Mouse (Mus musculus): ENCODE data around the gene Gga1.
A peak's percentile ranks its signal among the peaks of the same experiment; 100 is the strongest.
"Not testable (repeated sequence)": the region's sequence is repeated elsewhere in the genome, so short reads cannot be mapped to it uniquely, and the experiment has no call there.

Gga1 gene

DNA sequence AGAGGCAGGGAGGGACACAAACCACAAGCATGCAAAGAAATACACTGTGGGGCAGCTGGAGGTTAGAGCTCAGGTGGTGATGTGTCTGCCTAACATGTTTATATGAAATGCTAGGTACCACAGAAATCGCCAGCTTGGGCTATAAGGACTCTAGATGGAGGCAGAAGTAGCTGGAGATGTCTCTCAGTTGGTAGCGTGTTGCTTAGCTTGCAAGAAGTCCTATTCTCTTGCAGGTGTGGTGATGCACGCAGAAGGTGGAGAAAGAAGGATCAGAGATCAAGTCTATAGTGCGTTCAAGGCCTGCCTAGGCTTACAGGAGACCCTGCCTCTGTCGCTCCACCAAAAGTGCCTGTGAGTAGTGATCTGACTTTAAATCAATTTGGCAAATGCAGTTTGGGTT lies 1.5 kb upstream of the Gga1 start:
- DNase-seq (ENCODE audit: low read depth, low spot score): no peak

DNA sequence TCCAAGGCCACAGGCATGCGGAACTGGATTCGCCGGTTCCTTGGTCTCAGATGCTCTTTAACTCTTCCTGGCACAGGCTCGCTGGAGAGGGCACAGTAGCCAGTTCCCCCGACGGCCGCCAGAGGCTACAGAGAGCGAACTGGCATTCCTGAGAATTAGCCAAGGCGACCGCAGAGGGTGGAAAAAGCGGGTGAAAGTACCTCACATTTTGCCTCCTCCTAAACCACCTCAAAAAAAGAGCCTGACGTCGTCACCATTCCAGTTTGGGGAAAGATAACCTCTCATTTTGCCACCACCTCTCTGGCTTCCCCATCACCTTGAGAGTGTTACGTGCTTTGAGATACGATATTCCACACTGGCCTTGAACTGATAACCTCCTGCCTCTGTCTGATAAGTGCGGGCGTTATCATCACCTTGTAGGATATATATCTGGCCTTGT lies 713 bp upstream of the Gga1 start:
- no peak for DNase-seq (ENCODE audit: low read depth, low spot score)

DNA sequence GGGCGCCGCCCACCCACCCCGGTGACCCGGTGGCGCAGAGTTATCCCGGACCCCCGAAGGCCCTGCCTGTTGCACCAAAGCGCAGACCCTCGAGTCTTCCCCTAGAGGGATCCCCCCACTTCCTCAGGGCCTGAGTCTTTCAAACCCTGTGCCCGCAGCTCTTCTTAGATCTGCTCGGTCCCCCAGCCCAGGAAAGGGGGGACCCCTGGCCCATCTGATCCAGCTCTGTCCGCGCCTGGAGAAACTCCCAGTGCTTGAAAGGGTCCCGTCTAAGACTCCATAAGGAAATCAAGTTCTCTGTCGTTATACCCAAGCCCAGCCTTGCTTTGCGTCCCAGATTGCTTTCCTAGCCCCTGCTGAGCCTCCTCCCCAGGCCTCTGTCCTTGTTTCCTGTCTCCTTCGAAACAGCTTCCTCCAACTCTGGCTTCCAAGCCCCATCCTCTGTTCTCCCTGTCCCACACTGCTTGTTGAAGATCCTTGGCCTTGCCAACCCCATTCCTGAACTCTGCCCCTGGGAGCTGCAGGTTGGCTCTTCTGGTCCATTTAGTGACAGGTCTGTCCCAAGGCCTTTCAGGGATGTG lies 910 bp downstream of the Gga1 start:
- DNase-seq (ENCODE audit: low read depth, low spot score): no peak

DNA sequence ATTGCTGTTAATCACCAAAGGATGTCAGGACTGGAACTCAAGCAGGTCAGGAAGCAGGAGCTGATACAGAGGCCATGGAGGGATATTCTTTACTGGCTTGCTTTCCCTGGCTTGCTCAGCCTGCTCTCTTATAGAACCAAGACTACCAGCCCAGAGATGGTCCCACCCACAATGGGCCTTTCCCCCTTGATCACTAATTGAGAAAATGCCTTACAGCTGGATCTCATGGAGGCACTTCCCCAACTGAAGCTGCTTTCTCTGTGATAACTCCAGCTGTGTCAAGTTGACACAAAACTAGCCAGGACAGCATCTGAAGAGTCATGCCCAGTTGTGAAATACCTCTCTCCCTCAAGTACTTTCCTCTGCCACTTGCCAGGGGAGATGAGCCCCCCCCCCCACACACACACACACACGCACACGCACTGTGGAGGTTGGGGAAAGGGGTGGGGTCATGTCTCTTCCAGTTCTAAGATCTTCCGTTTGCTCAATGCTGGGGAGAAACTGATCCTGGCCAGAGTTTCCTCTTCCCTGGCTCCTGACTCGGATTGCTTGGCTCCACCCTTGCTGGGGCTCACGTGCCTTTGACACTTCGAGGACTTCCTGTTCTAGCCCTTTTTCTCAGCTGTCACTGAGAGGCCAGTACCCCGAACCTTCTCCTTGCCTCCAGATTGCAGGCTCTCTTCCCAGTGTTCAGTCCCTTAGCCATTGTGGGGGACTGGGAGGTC lies 2.0 kb downstream of the Gga1 start:
- DNase-seq (ENCODE audit: low read depth, low spot score): not testable (repeated sequence)

DNA sequence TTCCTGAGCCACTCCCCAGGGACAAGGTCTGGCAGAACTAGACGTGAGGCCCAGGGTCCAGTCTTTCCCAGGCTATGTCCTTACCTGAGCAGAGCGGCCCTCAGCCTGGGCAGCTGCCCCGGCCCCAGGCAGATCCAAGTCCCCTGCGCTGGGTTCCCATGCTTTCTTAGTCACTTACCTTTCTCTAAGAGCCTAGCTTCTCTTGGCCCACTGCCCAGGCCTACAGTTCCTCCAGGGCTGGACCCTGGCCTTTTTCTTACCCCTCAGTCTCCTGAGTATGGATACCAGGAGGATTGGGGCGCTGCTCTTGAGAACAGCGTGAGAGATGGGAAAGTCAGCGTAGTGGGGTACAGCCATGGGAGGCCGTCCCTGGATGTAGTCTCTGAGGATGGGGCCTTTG lies 3.4 kb downstream of the Gga1 start:
- no peak for DNase-seq (ENCODE audit: low read depth, low spot score)

DNA sequence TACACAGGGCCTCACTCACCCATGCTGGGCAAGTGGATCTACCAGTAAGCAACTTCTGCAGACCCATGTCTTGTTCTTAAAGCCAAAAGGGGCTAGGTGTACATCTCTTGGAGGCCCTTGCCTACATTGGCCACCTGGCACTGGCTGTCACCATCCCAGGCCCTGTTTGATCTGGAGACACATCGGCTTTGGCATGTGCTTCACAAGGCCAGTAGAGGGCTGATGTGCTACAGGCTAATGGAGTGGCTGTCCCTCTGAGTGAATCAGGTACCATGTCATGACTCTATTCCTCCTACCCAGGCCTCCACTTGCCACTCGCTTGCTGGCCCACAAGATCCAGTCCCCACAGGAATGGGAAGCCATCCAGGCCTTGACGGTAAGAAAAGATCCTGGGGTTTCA lies 4.8 kb downstream of the Gga1 start:
- no peak for DNase-seq (ENCODE audit: low read depth, low spot score)

DNA sequence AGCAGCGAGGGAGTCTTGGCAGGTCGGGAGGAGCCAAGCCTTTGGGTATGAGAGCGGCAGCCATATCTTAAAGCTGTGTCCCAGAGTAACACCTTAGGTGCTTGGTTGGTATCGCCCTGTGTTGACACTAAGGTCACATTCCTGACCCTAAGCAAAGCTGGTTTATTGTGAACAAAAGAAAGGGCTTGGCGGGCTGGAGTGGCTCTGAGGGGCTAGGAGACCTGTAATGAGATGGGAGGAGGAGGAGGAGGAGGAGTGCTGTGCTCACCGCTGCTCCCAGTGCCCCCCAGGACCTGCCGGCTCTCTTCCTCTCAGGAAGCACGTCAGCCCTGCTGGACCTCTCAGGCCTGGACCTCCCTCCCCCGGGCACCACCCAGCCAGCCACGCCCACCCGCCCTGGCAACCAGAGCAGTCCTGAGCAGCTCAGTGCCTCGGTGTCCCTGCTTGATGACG lies 12.4 kb downstream of the Gga1 start:
- no peak for DNase-seq (ENCODE audit: low read depth, low spot score)

DNA sequence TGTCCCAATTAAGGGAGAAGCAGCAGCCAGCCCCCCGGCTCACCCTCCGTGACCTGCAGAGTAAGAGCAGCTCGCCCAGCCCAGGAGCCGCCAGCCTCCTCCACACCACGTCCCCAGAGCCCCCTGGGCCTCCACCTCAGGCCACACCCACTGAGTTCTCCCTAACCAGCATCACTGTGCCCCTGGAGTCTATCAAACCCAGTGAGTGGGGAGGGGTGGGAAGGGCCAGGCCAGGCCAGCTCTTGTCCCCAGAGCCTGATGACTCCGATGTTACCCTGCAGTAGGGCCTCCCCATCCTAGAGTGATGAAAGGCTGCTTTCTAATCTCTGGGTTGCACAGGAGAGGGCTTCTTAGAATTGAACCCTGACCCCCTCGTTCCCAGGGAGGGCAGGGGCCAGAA lies 15.4 kb downstream of the Gga1 start:
- no peak for DNase-seq (ENCODE audit: low read depth, low spot score)

DNA sequence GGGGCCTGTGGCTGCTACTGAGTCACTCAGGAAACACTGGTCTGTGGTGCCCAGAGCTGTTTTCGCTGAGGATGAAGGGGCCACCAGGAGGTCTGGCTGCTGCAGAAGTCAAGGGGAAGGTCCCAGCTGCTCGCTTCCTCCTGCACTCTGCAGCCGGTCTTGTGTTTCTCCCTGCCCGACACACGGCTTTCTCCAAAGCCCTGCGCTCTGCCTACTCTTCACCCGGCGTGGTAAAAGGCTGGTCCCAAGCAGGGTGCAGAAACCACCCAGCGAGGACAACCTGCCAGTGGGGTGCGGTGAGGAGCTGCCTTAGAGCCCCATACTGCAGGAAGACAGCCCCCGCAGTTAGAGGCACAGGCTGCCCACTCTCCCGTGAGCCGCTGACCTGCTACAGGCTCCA lies 17.7 kb downstream of the Gga1 start:
- no peak for DNase-seq (ENCODE audit: low read depth, low spot score)

DNA sequence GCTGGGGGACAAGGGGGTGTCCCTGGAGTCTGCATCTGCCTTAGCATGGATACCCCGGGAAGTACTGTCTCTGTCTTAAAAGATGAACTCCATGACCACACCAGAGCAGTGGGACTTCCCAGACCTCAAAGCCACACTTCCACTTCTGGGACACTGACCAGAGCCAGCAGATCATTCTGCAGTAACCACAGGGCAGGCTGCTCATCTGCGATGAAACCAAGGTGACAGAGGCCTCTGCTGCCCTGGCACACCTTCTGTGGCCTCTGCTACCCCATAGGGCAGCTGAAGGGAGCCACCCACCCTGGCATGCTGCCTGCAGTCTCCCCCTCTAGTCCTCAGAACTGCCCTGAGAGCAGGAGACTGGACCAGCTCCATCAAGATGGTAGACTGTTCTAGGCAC lies 18.8 kb downstream of the Gga1 start:
- no peak for DNase-seq (ENCODE audit: low read depth, low spot score)

DNA sequence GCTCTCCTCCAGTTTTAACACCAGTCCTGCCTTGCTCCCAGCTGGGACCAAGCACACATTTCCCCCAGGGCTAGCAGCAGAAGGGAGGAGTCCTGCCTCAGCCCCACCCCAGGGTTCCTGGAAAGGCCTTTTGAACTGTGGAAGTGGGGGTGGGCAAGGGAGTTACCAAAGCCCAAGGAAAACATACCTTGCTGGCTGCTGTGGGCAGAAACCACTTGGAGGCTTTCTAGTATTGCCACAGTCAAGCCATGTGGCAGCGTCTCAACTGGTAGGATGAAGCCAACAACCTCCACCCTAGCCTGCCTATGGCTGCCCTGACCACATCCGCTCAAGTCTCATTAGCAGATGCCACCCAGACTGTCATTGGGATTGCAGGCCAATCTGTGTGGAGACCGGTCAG lies 19.2 kb downstream of the Gga1 start:
- no peak for DNase-seq (ENCODE audit: low read depth, low spot score)

DNA sequence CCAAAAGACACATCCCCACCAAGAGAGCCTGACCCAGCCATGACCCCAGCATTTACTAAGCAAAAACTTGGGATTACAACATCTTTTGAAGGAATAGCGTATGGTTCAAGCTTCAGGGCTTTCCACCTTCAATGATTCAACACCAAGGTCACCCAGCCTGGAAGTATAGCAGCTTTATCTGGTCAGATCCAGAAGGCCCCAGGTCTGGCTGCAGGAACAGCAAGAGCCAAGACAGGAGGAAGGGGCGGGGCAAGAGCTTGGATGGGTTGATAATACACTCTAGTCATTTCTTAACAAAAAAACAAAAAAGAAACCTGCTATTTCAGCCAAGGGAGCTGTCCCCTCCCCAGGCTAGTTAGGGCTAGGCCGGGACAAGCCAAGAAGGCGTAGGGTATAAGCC lies 20.5 kb downstream of the Gga1 start:
- no peak for DNase-seq (ENCODE audit: low read depth, low spot score)

DNA sequence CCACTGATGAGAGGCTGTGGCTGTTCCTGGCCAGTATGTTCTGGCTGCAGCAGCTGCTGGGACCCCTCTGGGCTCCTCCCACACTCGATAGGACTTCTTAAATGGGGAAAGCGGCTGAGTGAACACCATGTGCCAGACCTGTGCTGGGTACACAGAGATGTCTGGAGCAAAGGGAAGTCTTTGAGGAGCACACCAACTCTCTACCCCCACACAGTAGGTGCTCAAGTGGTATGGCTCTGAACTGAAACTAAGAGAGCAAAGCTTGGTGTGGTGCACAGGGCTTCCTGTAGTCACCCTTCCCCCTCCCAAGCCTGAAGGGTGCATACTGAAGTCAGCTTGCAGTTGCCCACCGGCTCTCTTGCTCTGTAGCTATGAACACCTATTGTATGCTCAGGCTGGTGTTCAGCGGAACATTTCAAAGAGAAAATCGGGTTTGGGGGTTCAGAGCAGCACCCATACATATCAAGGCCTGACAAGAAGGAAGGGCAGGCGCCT lies 21.6 kb downstream of the Gga1 start:
- no peak for DNase-seq (ENCODE audit: low read depth, low spot score)

DNA sequence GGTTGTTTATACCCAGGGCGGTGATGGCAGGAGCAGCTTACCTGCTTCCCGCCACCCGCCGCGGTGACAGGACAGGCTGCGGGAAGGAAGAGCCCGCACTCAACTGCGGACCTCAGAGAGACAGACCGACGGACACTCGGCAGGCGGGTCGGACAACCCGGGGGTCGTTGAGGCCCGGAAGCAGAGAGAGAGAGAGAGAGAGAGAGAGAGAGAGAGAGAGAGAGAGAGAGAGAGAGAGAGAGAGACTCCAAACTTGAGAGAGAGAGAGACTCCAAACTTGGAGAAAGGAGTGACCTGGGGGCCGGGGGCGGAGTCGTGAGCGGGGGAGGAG lies 22.4 kb downstream of the Gga1 start, which contains the start of gene Gm49510:
Gm49510 (plus strand) TSS at position 259 of the 331 bp plus-strand sequence.
- DNase-seq (ENCODE audit: low read depth, low spot score): no peak

DNA sequence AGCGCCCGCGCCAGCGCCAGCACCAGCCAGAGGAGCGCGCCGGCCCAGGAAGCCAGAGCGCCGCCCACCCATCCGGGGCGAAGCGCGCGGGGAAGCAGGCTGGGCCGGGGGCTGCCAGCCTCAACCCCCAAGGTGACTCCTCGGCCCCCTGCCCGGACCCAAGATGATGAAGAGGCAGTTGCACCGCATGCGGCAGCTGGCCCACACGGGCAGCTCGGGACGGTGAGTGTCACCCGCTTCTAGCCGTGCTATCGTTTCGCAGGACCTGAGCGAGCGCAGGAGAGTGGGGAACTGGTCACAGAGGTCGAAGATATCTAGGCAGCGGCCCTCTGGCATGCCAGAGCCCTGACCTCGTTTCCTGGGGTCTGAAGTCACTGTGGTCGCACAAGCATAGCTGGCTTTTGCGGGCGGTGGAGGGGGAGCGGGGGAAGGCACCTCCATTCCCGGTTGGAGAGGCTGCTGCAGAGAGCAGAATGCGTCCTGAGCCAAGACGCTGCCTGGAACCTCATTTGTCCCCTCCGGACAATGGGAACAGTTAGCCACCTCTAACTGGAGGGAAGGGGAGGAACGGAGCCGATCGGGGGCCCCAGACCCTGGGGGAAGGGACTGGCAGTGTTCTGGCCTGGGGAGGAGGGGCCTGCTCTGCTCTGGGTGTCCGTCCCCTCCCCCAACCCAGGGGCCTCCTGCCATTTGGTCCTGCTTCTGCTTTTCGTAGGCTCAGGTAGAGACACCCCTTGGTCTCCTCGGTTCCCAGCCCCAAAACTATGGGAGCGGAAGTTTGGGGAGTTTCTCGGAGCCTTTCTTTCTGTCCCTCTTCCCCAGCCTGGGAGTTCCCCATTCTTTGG lies 23.0 kb downstream of the Gga1 start, which contains the start of gene Sh3bp1:
Sh3bp1 (plus strand) TSS at position 29 of the 845 bp plus-strand sequence.
- no peak for DNase-seq (ENCODE audit: low read depth, low spot score)

DNA sequence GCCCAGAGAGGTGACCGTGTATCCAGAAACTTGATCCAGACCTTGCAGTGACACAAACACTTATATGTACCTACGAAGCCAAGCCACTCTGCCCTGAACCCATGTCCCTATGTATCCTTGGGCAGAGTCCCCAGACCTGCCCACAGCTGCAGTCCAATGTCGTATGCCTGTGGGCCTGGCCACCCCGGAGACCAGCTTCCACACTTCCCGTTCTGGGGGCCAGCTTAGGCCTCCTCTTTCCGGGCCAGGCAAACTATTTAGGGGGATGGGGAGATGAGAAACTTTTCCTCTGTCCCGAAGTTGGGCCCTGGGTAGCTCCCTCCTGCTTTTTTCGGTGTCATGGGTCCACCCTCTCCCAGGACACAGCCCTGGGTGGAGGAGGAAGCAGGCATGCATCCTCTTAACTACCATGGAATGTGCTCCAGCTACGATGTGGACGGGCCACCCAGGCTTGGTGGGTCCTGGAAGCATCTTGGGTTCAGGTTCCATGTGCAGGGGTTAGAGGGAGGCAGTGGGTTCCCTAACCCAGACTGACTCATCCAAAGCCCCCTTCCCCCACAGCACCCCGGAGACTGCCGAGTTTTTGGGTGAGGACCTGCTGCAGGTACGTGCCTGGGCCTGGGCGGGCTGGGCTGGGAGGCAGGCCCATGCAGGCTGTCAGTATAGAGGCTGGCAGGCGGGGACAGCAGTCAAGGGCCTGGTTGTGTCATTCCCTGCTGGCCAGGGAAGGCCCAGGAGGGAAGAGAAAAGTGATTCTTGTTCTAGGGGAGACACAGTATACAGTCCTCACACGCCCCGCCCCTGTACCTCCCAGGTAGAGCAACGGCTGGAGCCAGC lies 23.8 kb downstream of the Gga1 start:
- DNase-seq (ENCODE audit: low read depth, low spot score): no peak

DNA sequence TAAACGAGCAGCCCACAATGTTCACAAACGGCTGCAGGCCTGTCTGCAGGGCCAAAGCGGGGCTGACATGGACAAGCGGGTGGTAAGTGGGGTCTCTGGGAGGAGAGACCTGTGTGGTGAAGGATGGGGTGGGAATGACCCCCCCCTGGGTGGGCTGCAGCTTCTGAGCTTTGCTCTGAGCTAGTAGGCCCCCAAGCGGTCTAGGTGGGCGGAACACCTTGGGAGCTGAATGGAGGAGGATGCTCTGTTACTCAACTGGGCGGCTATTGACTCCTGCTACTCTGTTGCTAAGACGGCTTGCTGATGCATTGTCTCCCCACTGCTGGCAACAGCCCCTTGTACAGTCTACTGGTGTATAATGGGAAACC lies 24.4 kb downstream of the Gga1 start:
- DNase-seq (ENCODE audit: low read depth, low spot score): no peak

DNA sequence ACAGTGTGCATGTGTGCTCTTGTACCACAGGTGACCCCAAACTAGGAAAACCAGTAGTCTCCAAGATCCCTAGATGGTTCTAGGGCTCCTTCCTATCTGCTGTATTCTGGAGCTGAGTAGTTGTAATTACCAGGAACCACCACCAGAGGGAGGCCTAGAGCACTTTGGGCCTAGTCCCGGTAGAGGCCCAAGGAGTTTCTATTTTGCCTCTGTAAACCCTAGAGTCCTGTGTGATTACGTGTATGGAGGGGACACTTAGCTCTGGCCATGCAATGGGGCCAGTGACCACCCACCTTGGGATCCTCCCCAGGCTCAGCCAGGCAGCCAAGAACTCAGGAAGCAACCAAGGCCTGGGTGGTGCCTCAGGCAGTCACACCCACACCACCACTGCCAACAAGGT lies 26.3 kb downstream of the Gga1 start:
- peak; percentile 72 for DNase-seq (ENCODE audit: low read depth, low spot score)

DNA sequence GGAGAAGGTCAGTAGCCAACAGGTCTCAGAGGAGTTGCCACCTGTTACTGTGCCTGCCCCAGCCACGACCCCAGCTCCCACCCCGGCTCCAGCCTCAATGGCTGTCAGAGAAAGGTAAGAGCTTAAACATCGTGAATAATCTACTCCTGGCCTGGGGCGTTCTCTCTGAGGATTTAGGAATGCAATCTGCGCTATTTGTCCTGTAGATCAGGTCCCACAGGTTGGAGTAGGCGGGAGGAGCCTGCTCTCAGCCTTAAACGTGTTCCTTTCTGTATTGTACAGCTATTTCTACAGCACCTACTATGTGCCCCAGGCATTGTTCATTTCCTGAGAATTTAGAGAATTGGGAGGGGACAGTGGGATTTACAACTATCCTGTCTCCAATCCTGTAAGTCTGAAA lies 31.4 kb downstream of the Gga1 start:
- DNase-seq (ENCODE audit: low read depth, low spot score): no peak

DNA sequence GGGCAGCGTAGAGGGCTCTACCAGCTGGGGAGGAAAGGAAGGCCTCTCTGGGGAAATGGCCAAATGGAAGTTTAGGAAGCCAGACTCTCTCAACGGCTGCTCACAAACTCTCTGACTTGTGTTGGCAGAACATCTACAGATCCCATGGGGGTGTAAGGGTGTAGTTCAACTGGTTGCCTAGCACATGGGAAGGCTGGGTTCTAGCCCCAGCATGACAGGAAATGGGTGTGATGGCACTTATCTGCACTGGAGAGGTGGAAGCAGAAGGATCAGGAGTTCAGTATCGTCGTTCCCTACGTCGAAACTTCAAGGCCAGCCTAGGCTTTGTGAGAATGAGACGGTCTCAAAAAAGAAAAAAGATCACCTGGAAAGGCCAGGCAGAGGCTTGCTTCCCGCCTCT lies 32.0 kb downstream of the Gga1 start:
- no peak for DNase-seq (ENCODE audit: low read depth, low spot score)

DNA sequence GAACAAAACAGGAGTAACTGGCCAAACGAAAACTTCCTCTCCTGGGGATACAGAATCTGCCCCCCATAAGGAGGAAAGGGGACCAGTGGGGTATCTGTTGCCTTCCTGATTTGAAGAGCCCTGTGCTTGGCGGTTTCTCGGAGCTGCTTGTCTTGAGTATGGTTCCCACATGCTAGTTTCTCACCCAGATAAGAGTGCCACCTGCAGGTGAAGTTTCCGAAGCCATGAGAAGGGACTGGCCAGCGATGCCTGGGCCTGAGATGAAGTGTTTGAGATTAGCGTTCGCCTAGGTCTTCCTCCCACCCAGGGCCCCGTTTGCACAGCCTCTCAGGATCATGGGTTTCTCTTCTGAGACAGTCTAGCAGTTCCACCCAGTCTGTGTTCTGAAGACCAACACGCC lies 35.0 kb downstream of the Gga1 start:
- DNase-seq (ENCODE audit: low read depth, low spot score): no peak

DNA sequence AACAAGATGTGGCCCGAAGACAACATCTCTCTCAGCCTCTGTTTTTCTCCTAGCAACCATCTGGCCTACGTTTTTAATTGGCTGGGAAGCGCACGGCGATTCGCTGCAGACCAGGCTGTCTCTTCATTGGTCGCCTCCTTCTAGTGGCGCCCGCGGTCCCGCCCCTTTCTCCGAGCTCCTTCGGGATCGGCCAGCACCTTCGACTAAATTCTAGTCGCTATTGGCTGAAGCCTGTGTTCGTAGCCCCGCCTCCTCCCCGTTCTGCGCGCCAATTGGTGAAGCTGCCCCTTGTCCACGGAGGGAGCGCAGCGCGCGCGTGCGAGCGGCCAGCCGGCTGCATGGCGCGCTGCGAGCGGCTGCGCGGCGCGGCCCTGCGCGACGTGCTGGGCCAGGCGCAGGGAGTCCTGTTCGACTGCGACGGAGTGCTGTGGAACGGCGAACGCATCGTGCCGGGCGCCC lies 36.7 kb downstream of the Gga1 start, which contains the start of gene Pdxp:
Pdxp (plus strand) TSS at position 288 of the 459 bp plus-strand sequence.
- peak; percentile 91 for DNase-seq (ENCODE audit: low read depth, low spot score)
